Mouse (Mus musculus): Measurements from ENCODE around the gene Cntnap1.

Cntnap1 gene

GRCm38 (mm10) chr11:101230526-101230925 lies 60.2 kb downstream of the Cntnap1 start:
- ChIA-PET POLR2A (interaction anchor here in 3 of 4 experiments (0.5 to 3.2 kb wide), 13 partner anchors 10 to 1042 kb away, joined by 3 to 15 read pairs (median 4); partner anchors contain the start of genes Ramp2 (in 2 of the 3) and Rpl27 (in 1 of the 3)), CTCF (interaction anchor here in 2 of 4 experiments (0.6 to 1.0 kb wide), 6 partner anchors 16 to 1427 kb away, joined by 3 to 8 read pairs (median 3); no protein-coding TSS in a partner anchor)

- POLR2A ChIA-PET = interaction anchor here in 3 of 4 experiments (0.6 to 3.2 kb wide), 17 partner anchors 14 to 1464 kb away, joined by 3 to 15 read pairs (median 5); partner anchors contain the start of genes Ramp2 (in 2 of the 3), Rpl27 (in 2 of the 3), Retreg3 (in 1 of the 3) and Tubg1 (in 1 of the 3)
- CTCF ChIA-PET = interaction anchor here in 3 of 4 experiments (0.6 to 1.1 kb wide), 6 partner anchors 10 to 492 kb away, joined by 3 to 5 read pairs (median 4); partner anchors contain the start of genes Becn1 (in 1 of the 3) and Plekhh3 (in 1 of the 3)
Observed at GRCm38 (mm10) chr11:101230991-101231871, 60.9 kb downstream of the Cntnap1 start.

GRCm38 (mm10) chr11:101232010-101232839 lies 61.9 kb downstream of the Cntnap1 start:
- ChIA-PET POLR2A (interaction anchor here in 3 of 4 experiments (0.6 to 3.2 kb wide), 16 partner anchors 13 to 1463 kb away, joined by 3 to 12 read pairs (median 5); partner anchors contain the start of genes Rpl27 (in 2 of the 3), Ramp2 (in 1 of the 3), Retreg3 (in 1 of the 3) and Tubg1 (in 1 of the 3)), CTCF (interaction anchor here in 3 of 4 experiments (0.6 to 1.1 kb wide), 6 partner anchors 11 to 258 kb away, joined by 3 to 4 read pairs (median 3); partner anchors contain the start of genes Becn1 (in 1 of the 3) and Plekhh3 (in 1 of the 3))

- CTCF ChIA-PET = interaction anchor here in 2 of 4 experiments (0.8 to 1.3 kb wide), 5 partner anchors 12 to 57 kb away, joined by 3 to 6 read pairs (median 4); partner anchors contain the start of gene Ramp2 (in 1 of the 2)
- POLR2A ChIA-PET = interaction anchor here in 3 of 4 experiments (0.6 to 1.3 kb wide), 5 partner anchors 10 to 929 kb away, joined by 3 to 7 read pairs (median 4); partner anchors contain the start of genes Ramp2 (in 1 of the 3) and Rpl27 (in 1 of the 3)
Observed at GRCm38 (mm10) chr11:101233240-101233639, 62.9 kb downstream of the Cntnap1 start.

- CTCF ChIA-PET = interaction anchor here in 3 of 4 experiments (0.6 to 1.3 kb wide), 7 partner anchors 11 to 820 kb away, joined by 3 to 6 read pairs (median 4); partner anchors contain the start of genes P3h4 (in 1 of the 3) and Ramp2 (in 1 of the 3)
- POLR2A ChIA-PET = interaction anchor here in 3 of 4 experiments (0.5 to 1.4 kb wide), 10 partner anchors 9 to 579 kb away, joined by 3 to 7 read pairs (median 3); partner anchors contain the start of genes Ramp2 (in 3 of the 3) and Rpl27 (in 2 of the 3)
Observed at GRCm38 (mm10) chr11:101234124-101234523, 63.8 kb downstream of the Cntnap1 start.

- ChIA-PET POLR2A (no interaction called here), CTCF (interaction anchor here in 2 of 4 experiments (0.6 to 1.1 kb wide), 3 partner anchors 10 to 63 kb away, joined by 3 to 4 read pairs (median 3); no protein-coding TSS in a partner anchor)
Observed at GRCm38 (mm10) chr11:101235429-101235828, 65.1 kb downstream of the Cntnap1 start.

GRCm38 (mm10) chr11:101236782-101237181 lies 66.5 kb downstream of the Cntnap1 start:
- ChIA-PET CTCF (interaction anchor here (0.6 to 2.3 kb wide), 6 partner anchors 8 to 249 kb away, joined by 3 to 9 read pairs (median 4); partner anchors contain the start of gene Becn1 (in 2 of the 4)), POLR2A (interaction anchor here in 2 of 4 experiments (0.9 to 1.1 kb wide), 3 partner anchors 9 to 205 kb away, joined by 3 to 6 read pairs (median 3); partner anchors contain the start of genes Ramp2 (in 1 of the 2) and Rpl27 (in 1 of the 2))

GRCm38 (mm10) chr11:101238071-101238647 lies 67.8 kb downstream of the Cntnap1 start:
- ChIA-PET CTCF (interaction anchor here in 1 of 4 experiments (2.3 kb wide), 1 partner anchor 64 kb away, joined by 9 read pairs; the partner anchor contains the start of gene Becn1), POLR2A (interaction anchor here in 2 of 4 experiments (0.7 to 1.0 kb wide), 2 partner anchors 10 to 15 kb away, joined by 3 to 8 read pairs; no protein-coding TSS in a partner anchor)

All from embryonic stem cell, embryonic (primary cell).